Mouse (Mus musculus) hindbrain, embryonic 15.5 days (tissue): ENCODE measurements around the gene Slc6a11. TPM values are rescaled to one million over a fixed set of nuclear protein-coding genes. Genes with fewer than 3 reads are reported as not detected.
A peak's percentile ranks its signal among the peaks of the same experiment; 100 is the strongest.

Source experiments
- ATAC-seq: fragments of 200-750 bp; cut with Nextera tagmentation; 2 replicates; pipeline ENCODE4 v1.8.0; 2017; ENCODE audit warnings: low read depth, moderate number of reproducible peaks, moderate TSS enrichment; ENCODE audit not compliant: low FRiP score
- H3K27ac ChIP-seq: fragments of 300-500 bp; sonication (generic); replicated peaks from 2 replicates; pipeline ENCODE4 v1.5.1; 2015; ENCODE audit warnings: mild to moderate bottlenecking, inconsistent platforms
- H3K27me3 ChIP-seq: fragments of 300-500 bp; sonication (generic); 2 replicates; pipeline ENCODE4 v1.6.1; 2015; ENCODE audit warnings: control low read depth, inconsistent platforms
- H3K36me3 ChIP-seq: fragments of 300-500 bp; sonication (generic); 2 replicates; pipeline ENCODE4 v1.6.1; 2015; ENCODE audit warnings: control low read depth, inconsistent platforms
- H3K4me1 ChIP-seq: fragments of 300-500 bp; sonication (generic); replicated peaks from 2 replicates; pipeline ENCODE4 v1.6.1; 2015; ENCODE audit warnings: control low read depth, inconsistent platforms
- H3K4me2 ChIP-seq: fragments of 300-500 bp; sonication (generic); 2 replicates; pipeline ENCODE4 v1.6.1; 2015; ENCODE audit warnings: moderate library complexity, mild to moderate bottlenecking, inconsistent platforms
- H3K4me3 ChIP-seq: fragments of 300-500 bp; sonication (generic); 2 replicates; pipeline ENCODE4 v1.5.1; 2015; ENCODE audit warnings: mild to moderate bottlenecking, inconsistent platforms
- H3K9ac ChIP-seq: fragments of 300-500 bp; sonication (generic); 2 replicates; pipeline ENCODE4 v1.6.1; 2015; ENCODE audit warnings: inconsistent platforms
- H3K9me3 ChIP-seq: fragments of 300-500 bp; sonication (generic); 2 replicates; pipeline ENCODE4 v1.6.1; 2016; ENCODE audit warnings: control low read depth, inconsistent platforms
- WGBS: fragments of 180-500 bp; shearing (Covaris S2); methylation state at CpG from one replicate; pipeline ENCODE4 v1.1.7; 2015; 5-methylcytosine and 5-hydroxymethylcytosine counted together
- polyA plus RNA-seq: library from polyadenylated mRNA; unstranded; fragments of >200 nt; fragmentation: Nextera tagmentation; extraction: Ambion mirVana; gene quantifications from 2 replicates; pipeline ENCODE4 v1.2.1, GENCODE M21; 2015

The Slc6a11 gene
- polyA plus RNA-seq = 80.6 and 83.2 TPM in 2 replicates

GRCm38 (mm10) chr6:114131122-114131872 lies at the start of gene Slc6a11:
TSS of gene Slc6a11 (plus strand) at chr6:114131241.
- Histone ChIP-seq H3K27ac (peak within 1 kb of the TSS; percentile 26; the same call in 1 of the 2 replicates), H3K27me3 (peaks cover 11% of the 10 kb centered on the region; the same call in 1 of the 2 replicates)

GRCm38 (mm10) chr6:114087106-114087505 lies 43.9 kb upstream of the Slc6a11 start:
- WGBS = 30% methylated on average over 7 of the region's 7 CpGs
- no peak for ATAC-seq
- 0 out of 2 replicates have a peak, but pooled peaks cover 1% of the 10 kb centered on the region for H3K4me1 ChIP-seq
- no peak overlapping the region for H3K27ac ChIP-seq
- no peaks in the 10 kb centered on the region for H3K9me3 ChIP-seq
- H3K9ac ChIP-seq = no peak overlapping the region
- H3K4me2 ChIP-seq = no peak overlapping the region
- no peaks in the 10 kb centered on the region for H3K36me3 ChIP-seq
- H3K4me3 ChIP-seq = no peak overlapping the region
- peaks cover 15% of the 10 kb centered on the region for H3K27me3 ChIP-seq

More at GRCm38 (mm10) chr6:114131122-114131872, at the start of gene Slc6a11:
- ATAC-seq = peak; percentile 64
- Histone ChIP-seq H3K4me2 (peak within 1 kb of the TSS; percentile 86), H3K36me3 (no peaks in the 10 kb centered on the region), H3K9me3 (no peaks in the 10 kb centered on the region), H3K4me3 (peak within 1 kb of the TSS; percentile 54), H3K4me1 (peaks cover 19% of the 10 kb centered on the region), H3K9ac (peak within 1 kb of the TSS; percentile 72)
- WGBS = 2% methylated on average over 73 of the region's 76 CpGs

GRCm38 (mm10) chr6:114089626-114090025 lies 41.4 kb upstream of the Slc6a11 start:
- peak; percentile 43; the same call in 1 of the 2 replicates for ATAC-seq
- 12% methylated on average over 5 of the region's 5 CpGs for WGBS
- no peak overlapping the region for H3K27ac ChIP-seq
- H3K27me3 ChIP-seq = peaks cover 15% of the 10 kb centered on the region
- H3K4me2 ChIP-seq = no peak overlapping the region
- peaks cover 18% of the 10 kb centered on the region for H3K4me1 ChIP-seq
- H3K36me3 ChIP-seq = no peaks in the 10 kb centered on the region
- H3K9ac ChIP-seq = no peak overlapping the region
- H3K4me3 ChIP-seq = no peak overlapping the region
- H3K9me3 ChIP-seq = no peaks in the 10 kb centered on the region

- no peak overlapping the region for H3K27ac ChIP-seq
- no peak overlapping the region for H3K4me2 ChIP-seq
- H3K9ac ChIP-seq = no peak overlapping the region
- peaks cover 22% of the 10 kb centered on the region for H3K4me1 ChIP-seq
- no peaks in the 10 kb centered on the region for H3K9me3 ChIP-seq
- 20% methylated on average over 8 of the region's 9 CpGs for WGBS
- H3K36me3 ChIP-seq = no peaks in the 10 kb centered on the region
- no peak overlapping the region for H3K4me3 ChIP-seq
- peaks cover 15% of the 10 kb centered on the region for H3K27me3 ChIP-seq
- ATAC-seq = no peak
Measured at GRCm38 (mm10) chr6:114092216-114092615, 38.8 kb upstream of the Slc6a11 start.

GRCm38 (mm10) chr6:114094251-114094650 lies 36.8 kb upstream of the Slc6a11 start:
- no peaks in the 10 kb centered on the region for H3K36me3 ChIP-seq
- peak overlapping the region; percentile 60 for H3K27ac ChIP-seq
- no peak overlapping the region for H3K4me3 ChIP-seq
- ATAC-seq = peak; percentile 80
- peaks cover 22% of the 10 kb centered on the region for H3K4me1 ChIP-seq
- 17% methylated on average over 16 of the region's 16 CpGs for WGBS
- no peak overlapping the region for H3K9ac ChIP-seq
- H3K4me2 ChIP-seq = no peak overlapping the region
- no peaks in the 10 kb centered on the region for H3K9me3 ChIP-seq
- H3K27me3 ChIP-seq = no peaks in the 10 kb centered on the region

GRCm38 (mm10) chr6:114096574-114096973 lies 34.5 kb upstream of the Slc6a11 start:
- ATAC-seq = no peak
- no peaks in the 10 kb centered on the region for H3K9me3 ChIP-seq
- H3K27ac ChIP-seq = no peak overlapping the region
- no peak overlapping the region for H3K4me2 ChIP-seq
- no peak overlapping the region for H3K9ac ChIP-seq
- WGBS = 89% methylated on average over 6 of the region's 6 CpGs
- H3K4me1 ChIP-seq = peaks cover 22% of the 10 kb centered on the region
- no peaks in the 10 kb centered on the region for H3K36me3 ChIP-seq
- H3K4me3 ChIP-seq = no peak overlapping the region
- H3K27me3 ChIP-seq = no peaks in the 10 kb centered on the region

- Histone ChIP-seq H3K27ac (0 out of 2 replicates have a peak overlapping the region, but pooled peaks have one; percentile 22), H3K9me3 (no peaks in the 10 kb centered on the region), H3K4me2 (no peak overlapping the region), H3K4me3 (no peak overlapping the region), H3K9ac (no peak overlapping the region), H3K27me3 (no peaks in the 10 kb centered on the region), H3K4me1 (peaks cover 14% of the 10 kb centered on the region), H3K36me3 (no peaks in the 10 kb centered on the region)
- ATAC-seq = peak; percentile 66; the same call in 1 of the 2 replicates
- 53% methylated on average over 8 of the region's 8 CpGs for WGBS
Measured at GRCm38 (mm10) chr6:114101923-114102322, 29.1 kb upstream of the Slc6a11 start.

GRCm38 (mm10) chr6:114119507-114119906 lies 11.5 kb upstream of the Slc6a11 start:
- 42% methylated on average over 5 of the region's 5 CpGs for WGBS
- H3K27me3 ChIP-seq = no peaks in the 10 kb centered on the region
- H3K36me3 ChIP-seq = no peaks in the 10 kb centered on the region
- H3K4me2 ChIP-seq = no peak overlapping the region
- H3K27ac ChIP-seq = no peak overlapping the region
- no peaks in the 10 kb centered on the region; the same call in 1 of the 2 replicates for H3K4me1 ChIP-seq
- no peak for ATAC-seq
- H3K9ac ChIP-seq = no peak overlapping the region
- no peaks in the 10 kb centered on the region for H3K9me3 ChIP-seq
- no peak overlapping the region for H3K4me3 ChIP-seq

- Histone ChIP-seq H3K4me1 (peaks cover under 1% of the 10 kb centered on the region), H3K27ac (no peak overlapping the region), H3K36me3 (no peaks in the 10 kb centered on the region), H3K9me3 (no peaks in the 10 kb centered on the region), H3K4me2 (no peak overlapping the region), H3K9ac (no peak overlapping the region), H3K27me3 (0 out of 2 replicates have a peak, but pooled peaks cover 4% of the 10 kb centered on the region), H3K4me3 (no peak overlapping the region)
- no peak for ATAC-seq
- 80% methylated on average over 5 of the region's 5 CpGs for WGBS
Measured at GRCm38 (mm10) chr6:114125530-114125929, 5.5 kb upstream of the Slc6a11 start.

GRCm38 (mm10) chr6:114132472-114132871 lies 1.4 kb downstream of the Slc6a11 start:
- H3K9me3 ChIP-seq = no peaks in the 10 kb centered on the region
- peak overlapping the region; percentile 54 for H3K4me3 ChIP-seq
- ATAC-seq = no peak
- H3K27me3 ChIP-seq = peaks cover 11% of the 10 kb centered on the region; the same call in 1 of the 2 replicates
- peak overlapping the region; percentile 44; the same call in 1 of the 2 replicates for H3K27ac ChIP-seq
- WGBS = 52% methylated on average over 3 of the region's 3 CpGs
- no peak overlapping the region for H3K9ac ChIP-seq
- peaks cover 19% of the 10 kb centered on the region for H3K4me1 ChIP-seq
- peak overlapping the region; percentile 86 for H3K4me2 ChIP-seq
- no peaks in the 10 kb centered on the region for H3K36me3 ChIP-seq

GRCm38 (mm10) chr6:114132916-114133315 lies 1.9 kb downstream of the Slc6a11 start:
- peaks cover 11% of the 10 kb centered on the region; the same call in 1 of the 2 replicates for H3K27me3 ChIP-seq
- ATAC-seq = no peak
- H3K36me3 ChIP-seq = no peaks in the 10 kb centered on the region
- peak overlapping the region; percentile 54 for H3K4me3 ChIP-seq
- H3K9ac ChIP-seq = 0 out of 2 replicates have a peak overlapping the region, but pooled peaks have one; percentile 2
- H3K27ac ChIP-seq = peak overlapping the region; percentile 44; the same call in 1 of the 2 replicates
- H3K9me3 ChIP-seq = no peaks in the 10 kb centered on the region
- peaks cover 19% of the 10 kb centered on the region for H3K4me1 ChIP-seq
- H3K4me2 ChIP-seq = peak overlapping the region; percentile 86
- WGBS = 76% methylated on average over 8 of the region's 8 CpGs

- H3K4me3 ChIP-seq = no peak overlapping the region
- H3K9ac ChIP-seq = no peak overlapping the region
- 84% methylated on average over 8 of the region's 8 CpGs for WGBS
- H3K4me1 ChIP-seq = 0 out of 2 replicates have a peak, but pooled peaks cover 10% of the 10 kb centered on the region
- no peaks in the 10 kb centered on the region for H3K9me3 ChIP-seq
- peaks cover 10% of the 10 kb centered on the region for H3K36me3 ChIP-seq
- no peak overlapping the region for H3K4me2 ChIP-seq
- 0 out of 2 replicates have a peak, but pooled peaks cover 3% of the 10 kb centered on the region for H3K27me3 ChIP-seq
- H3K27ac ChIP-seq = no peak overlapping the region
- no peak for ATAC-seq
Measured at GRCm38 (mm10) chr6:114138970-114139369, 7.9 kb downstream of the Slc6a11 start.
